8 mouse cellular contexts compared by ENCODE assay signal in genomic region chr4:116995798-116996135, GRCm38 (mm10). TPM values are rescaled to one million over a fixed set of nuclear protein-coding genes. Genes with fewer than 3 reads are reported as not detected.
DNase-seq lines count a peak whose midpoint lies in the region; ATAC-seq and TF ChIP-seq lines count a peak whose summit lies in the region.

No protein-coding gene starts in this region.

- no peak for TF ChIP-seq CTCF in G1E (IDR thresholded peaks at IDR 0.05; ENCODE audit: low read depth, low read length)
- peak; percentile 67 for TF ChIP-seq CTCF in hindbrain, postnatal 0 days (IDR thresholded peaks at IDR 0.05; ENCODE audit: low read depth)

- ATAC-seq in G1E (ENCODE audit: extremely low read depth, insufficient number of reproducible peaks, low FRiP score, poor library complexity, severe bottlenecking) = no peak
- ATAC-seq in forebrain, embryonic 11.5 days (replicated peaks; ENCODE audit: low FRiP score) = no peak
- peak; percentile 30 for ATAC-seq in hindbrain, postnatal 0 days
- no peak for ATAC-seq in liver, embryonic 12.5 days

- peaks cover 48% of the 10 kb centered on the region for H3K4me1 ChIP-seq in G1E (ENCODE audit: insufficient read depth, low read depth, low read length)
- peaks cover 14% of the 10 kb centered on the region for H3K4me1 ChIP-seq in forebrain, embryonic 11.5 days (replicated peaks; ENCODE audit: control insufficient read depth, insufficient read depth, low read length)
- H3K4me1 ChIP-seq in hindbrain, postnatal 0 days (ENCODE audit: insufficient read depth, low read length) = peaks cover 17% of the 10 kb centered on the region
- H3K4me1 ChIP-seq in liver, embryonic 12.5 days = peaks cover 43% of the 10 kb centered on the region

- under 1% methylated on average over 16 of the region's 16 CpGs for WGBS in forebrain, embryonic 11.5 days
- under 1% methylated on average over 16 of the region's 16 CpGs for WGBS in hindbrain, postnatal 0 days
- WGBS in liver, embryonic 12.5 days (ENCODE audit: insufficient replicate concordance) = 1% methylated on average over 16 of the region's 16 CpGs

- no peak overlapping the region for H3K27ac ChIP-seq in forebrain, embryonic 11.5 days (ENCODE audit: low read depth, low read length)
- H3K27ac ChIP-seq in hindbrain, postnatal 0 days = peak overlapping the region; percentile 85
- peak overlapping the region; percentile 90 for H3K27ac ChIP-seq in liver, embryonic 12.5 days

- peak overlapping the region; percentile 77 for H3K9ac ChIP-seq in forebrain, embryonic 11.5 days (ENCODE audit: low read length)
- peak overlapping the region; percentile 86 for H3K9ac ChIP-seq in hindbrain, postnatal 0 days (replicated peaks; ENCODE audit: low read length)
- peak overlapping the region; percentile 92 for H3K9ac ChIP-seq in liver, embryonic 12.5 days

- peak overlapping the region; percentile 96 for H3K4me3 ChIP-seq in G1E (ENCODE audit: low read depth, low read length)
- H3K4me3 ChIP-seq in forebrain, embryonic 11.5 days (ENCODE audit: low read depth, low read length) = peak overlapping the region; percentile 90
- peak overlapping the region; percentile 84 for H3K4me3 ChIP-seq in hindbrain, postnatal 0 days (ENCODE audit: low read length)
- H3K4me3 ChIP-seq in liver, embryonic 12.5 days = peak overlapping the region; percentile 97

- peak overlapping the region; percentile 98 for H3K4me2 ChIP-seq in forebrain, embryonic 11.5 days (ENCODE audit: low read depth, low read length, severe bottlenecking)
- peak overlapping the region; percentile 91 for H3K4me2 ChIP-seq in hindbrain, postnatal 0 days (ENCODE audit: low read depth, low read length)
- peak overlapping the region; percentile 82 for H3K4me2 ChIP-seq in liver, embryonic 12.5 days

- H3K27me3 ChIP-seq in G1E (ENCODE audit: insufficient read depth, low read length) = no peaks in the 10 kb centered on the region
- no peaks in the 10 kb centered on the region for H3K27me3 ChIP-seq in forebrain, embryonic 11.5 days (ENCODE audit: control insufficient read depth, insufficient read depth, low read length)
- no peaks in the 10 kb centered on the region for H3K27me3 ChIP-seq in hindbrain, postnatal 0 days (ENCODE audit: insufficient read depth, low read length)
- no peaks in the 10 kb centered on the region for H3K27me3 ChIP-seq in liver, embryonic 12.5 days (replicated peaks)

- no peaks in the 10 kb centered on the region for H3K9me3 ChIP-seq in G1E (replicated peaks)
- no peaks in the 10 kb centered on the region for H3K9me3 ChIP-seq in forebrain, embryonic 11.5 days (ENCODE audit: control insufficient read depth, low read length)
- H3K9me3 ChIP-seq in hindbrain, postnatal 0 days (ENCODE audit: low read length) = no peaks in the 10 kb centered on the region
- H3K9me3 ChIP-seq in liver, embryonic 12.5 days (replicated peaks) = no peaks in the 10 kb centered on the region

- peaks cover 66% of the 10 kb centered on the region for H3K36me3 ChIP-seq in G1E (replicated peaks)
- H3K36me3 ChIP-seq in forebrain, embryonic 11.5 days (ENCODE audit: control insufficient read depth, insufficient read depth, low read length) = no peaks in the 10 kb centered on the region
- peaks cover 13% of the 10 kb centered on the region; the same call in 1 of the 2 replicates for H3K36me3 ChIP-seq in hindbrain, postnatal 0 days (ENCODE audit: insufficient read depth, low read length)
- H3K36me3 ChIP-seq in liver, embryonic 12.5 days = peaks cover 61% of the 10 kb centered on the region

- DNase-seq in G1E (ENCODE audit: low spot score) = peak; percentile 47
- DNase-seq in brain, adult 2 months (ENCODE audit: low read depth, low spot score) = peak; percentile 75
- DNase-seq in forebrain, embryonic 11.5 days (ENCODE audit: low spot score) = peak; percentile 68
- peak; percentile 78 for DNase-seq in hindbrain, postnatal 0 days (ENCODE audit: low spot score)
- peak; percentile 51 for DNase-seq in naive thymus-derived CD4-positive, alpha-beta T cell, adult 2 months (ENCODE audit: low read depth)
- DNase-seq in thymus, postnatal 0 days (ENCODE audit: low spot score) = peak; percentile 33
- no peak for DNase-seq in frontal cortex, postnatal 25 days (ENCODE audit: low spot score in 2 of 2)

RNA-seq across cellular contexts. Expression of gene Hectd3, which starts 0.7 kb away (rescaled TPM):
- total RNA-seq in G1E (2014; fragmentation: Nextera tagmentation) (12.0 and 12.5 TPM in 2 replicates), G1E (2017) (19.2 TPM in 2 replicates)
- polyA plus RNA-seq in G1E (2012) = 14.3 and 25.8 TPM in 2 replicates
- 12.7 and 13.7 TPM in 2 replicates for polyA plus RNA-seq in forebrain, embryonic 11.5 days (2014; fragmentation: Nextera tagmentation; extraction: Ambion mirVana)
- total RNA-seq in hindbrain, postnatal 0 days (2014; rRNA removed) = 47.4 and 49.5 TPM in 2 replicates
- polyA plus RNA-seq in hindbrain, postnatal 0 days (2015; fragmentation: Nextera tagmentation; extraction: Ambion mirVana) = 18.5 and 20.2 TPM in 2 replicates
- 11.8 TPM in 2 replicates for polyA plus RNA-seq in liver, embryonic 12.5 days (2016; fragmentation: Nextera tagmentation; extraction: Ambion mirVana)
- 14.4 and 14.6 TPM in 2 replicates for polyA plus RNA-seq in thymus, postnatal 0 days (2015; fragmentation: Nextera tagmentation; extraction: Ambion mirVana)

RNA-seq across cellular contexts. Expression of gene Urod, which starts 1.6 kb away (rescaled TPM):
- total RNA-seq in G1E (2014; fragmentation: Nextera tagmentation) (93.9 and 97.7 TPM in 2 replicates), G1E (2017) (85.4 and 99.8 TPM in 2 replicates)
- 18.8 and 35.6 TPM in 2 replicates for polyA plus RNA-seq in G1E (2012)
- polyA plus RNA-seq in forebrain, embryonic 11.5 days (2014; fragmentation: Nextera tagmentation; extraction: Ambion mirVana) = 84.1 and 88.3 TPM in 2 replicates
- total RNA-seq in hindbrain, postnatal 0 days (2014; rRNA removed) = 40.7 and 64.4 TPM in 2 replicates
- 52.2 and 54.0 TPM in 2 replicates for polyA plus RNA-seq in hindbrain, postnatal 0 days (2015; fragmentation: Nextera tagmentation; extraction: Ambion mirVana)
- 547 and 565 TPM in 2 replicates for polyA plus RNA-seq in liver, embryonic 12.5 days (2016; fragmentation: Nextera tagmentation; extraction: Ambion mirVana)
- polyA plus RNA-seq in thymus, postnatal 0 days (2015; fragmentation: Nextera tagmentation; extraction: Ambion mirVana) = 102 and 109 TPM in 2 replicates

RNA-seq across cellular contexts. Expression of gene Eif2b3, which starts 23.4 kb away (rescaled TPM):
- total RNA-seq in G1E (2014; fragmentation: Nextera tagmentation) = 28.1 and 34.9 TPM in 2 replicates
- 31.7 and 31.8 TPM in 2 replicates for total RNA-seq in G1E (2017)
- 6.0 and 6.5 TPM in 2 replicates for polyA plus RNA-seq in G1E (2012)
- polyA plus RNA-seq in forebrain, embryonic 11.5 days (2014; fragmentation: Nextera tagmentation; extraction: Ambion mirVana) = 45.7 and 47.5 TPM in 2 replicates
- 13.1 and 16.7 TPM in 2 replicates for total RNA-seq in hindbrain, postnatal 0 days (2014; rRNA removed)
- polyA plus RNA-seq in hindbrain, postnatal 0 days (2015; fragmentation: Nextera tagmentation; extraction: Ambion mirVana) = 56.9 and 58.5 TPM in 2 replicates
- polyA plus RNA-seq in liver, embryonic 12.5 days (2016; fragmentation: Nextera tagmentation; extraction: Ambion mirVana) = 55.2 and 55.3 TPM in 2 replicates
- polyA plus RNA-seq in thymus, postnatal 0 days (2015; fragmentation: Nextera tagmentation; extraction: Ambion mirVana) = 40.9 and 42.1 TPM in 2 replicates

Comparison
In these comparisons a context has a peak if more than half of its experiments do, and no peak if none do; other contexts are left out.
1. DNase-seq: peak in G1E (single experiment), brain, adult 2 months (single experiment), forebrain, embryonic 11.5 days (single experiment), hindbrain, postnatal 0 days (single experiment), naive thymus-derived CD4-positive, alpha-beta T cell, adult 2 months (single experiment) and thymus, postnatal 0 days (single experiment); none in frontal cortex, postnatal 25 days (0 of 2).
2. Peak in every context shown above with its lines, with median percentiles within 50 percentile points of each other: H3K4me3 ChIP-seq, H3K4me2 ChIP-seq and H3K9ac ChIP-seq.